Mouse (Mus musculus): ENCODE results near the gene Sult2b1.

GRCm38 (mm10) chr7:45709036-45709435 lies 75.4 kb downstream of the Sult2b1 start:
- TF ChIP-seq CTCF (conservative IDR thresholded peaks at IDR 0.05 in 1 of 2, IDR thresholded peaks at IDR 0.05 in 1 of 2; ENCODE audit: low read depth in 2 of 2, low read length in 2 of 2) (no peak), USF2 (conservative IDR thresholded peaks at IDR 0.05; ENCODE audit: low read depth, low read length) (no peak), NRF1 (IDR thresholded peaks at IDR 0.05; ENCODE audit: low read depth, low read length) (no peak), EP300 (IDR thresholded peaks at IDR 0.05; ENCODE audit: low read length) (no peak), ETS1 (conservative IDR thresholded peaks at IDR 0.05; ENCODE audit: low read depth, low read length) (no peak), RAD21 (IDR thresholded peaks at IDR 0.05; ENCODE audit: low read depth, low read length) (no peak), MAFK (IDR thresholded peaks at IDR 0.05; ENCODE audit: insufficient replicate concordance, low read length) (no peak), MAZ (IDR thresholded peaks at IDR 0.05; ENCODE audit: low read depth, low read length) (no peak), KAT2A (IDR thresholded peaks at IDR 0.05; ENCODE audit: insufficient replicate concordance, low read length) (no peak), ELF1 (IDR thresholded peaks at IDR 0.05; ENCODE audit: low read depth, low read length) (no peak)

Data from CH12.LX (cell line).